Mouse (Mus musculus): ENCODE data around the gene Gnl3l.

Gene Gnl3l

DNA sequence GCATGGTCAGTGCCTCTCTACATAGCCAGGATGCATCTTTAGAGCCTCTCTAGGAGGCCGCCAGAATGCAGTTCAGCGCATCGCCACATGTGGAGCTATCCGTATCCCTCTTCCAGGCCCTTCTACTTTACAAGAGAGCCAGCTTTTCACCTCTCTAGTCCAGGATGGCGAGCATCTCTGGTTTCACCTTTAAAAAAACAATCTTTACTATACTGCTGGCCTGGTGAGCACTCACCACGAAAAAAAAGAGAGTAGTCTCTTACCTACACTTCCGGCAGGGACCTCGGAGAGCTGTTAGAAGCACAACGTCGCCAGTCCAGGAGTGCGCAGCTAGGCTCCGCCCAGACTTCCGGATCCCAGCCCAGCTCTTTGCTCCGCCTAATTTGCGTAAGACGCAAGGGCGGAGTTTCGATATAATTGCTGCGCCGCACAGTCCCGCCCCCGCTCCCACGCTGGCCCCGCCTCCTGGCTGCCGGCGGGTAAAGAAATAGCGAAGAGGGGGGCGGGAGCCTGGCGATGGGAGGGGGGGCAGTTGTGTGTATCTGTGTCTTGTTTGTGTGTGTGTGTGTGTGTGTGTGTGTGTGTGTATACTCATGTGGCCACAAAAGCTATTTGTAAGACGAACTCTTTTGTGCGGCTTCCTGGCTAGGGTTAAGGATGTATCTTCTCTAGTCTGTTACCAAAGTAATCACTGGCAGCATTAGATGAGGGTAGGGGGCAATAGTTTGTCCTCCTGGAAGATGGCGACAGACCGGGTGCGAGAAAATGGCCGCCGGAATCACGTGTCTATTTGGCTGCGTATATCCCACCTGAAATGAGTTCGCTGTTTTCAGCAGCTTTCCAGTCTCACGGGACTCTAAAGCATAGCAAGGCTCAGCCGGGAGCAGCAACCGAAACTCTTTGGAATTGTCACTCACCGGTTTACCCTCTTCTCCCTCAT is at the start of gene Gnl3l:
TSS of gene Gnl3l (minus strand) at position 385 of the 940 bp plus-strand sequence.
- peak; percentile 86 for DNase-seq (ENCODE audit: low spot score)

GRCm38 (mm10) chrX:151066071-151066666 is 49.0 kb upstream of the Gnl3l start:
- DNase-seq (ENCODE audit: low spot score), result no peak

DNA sequence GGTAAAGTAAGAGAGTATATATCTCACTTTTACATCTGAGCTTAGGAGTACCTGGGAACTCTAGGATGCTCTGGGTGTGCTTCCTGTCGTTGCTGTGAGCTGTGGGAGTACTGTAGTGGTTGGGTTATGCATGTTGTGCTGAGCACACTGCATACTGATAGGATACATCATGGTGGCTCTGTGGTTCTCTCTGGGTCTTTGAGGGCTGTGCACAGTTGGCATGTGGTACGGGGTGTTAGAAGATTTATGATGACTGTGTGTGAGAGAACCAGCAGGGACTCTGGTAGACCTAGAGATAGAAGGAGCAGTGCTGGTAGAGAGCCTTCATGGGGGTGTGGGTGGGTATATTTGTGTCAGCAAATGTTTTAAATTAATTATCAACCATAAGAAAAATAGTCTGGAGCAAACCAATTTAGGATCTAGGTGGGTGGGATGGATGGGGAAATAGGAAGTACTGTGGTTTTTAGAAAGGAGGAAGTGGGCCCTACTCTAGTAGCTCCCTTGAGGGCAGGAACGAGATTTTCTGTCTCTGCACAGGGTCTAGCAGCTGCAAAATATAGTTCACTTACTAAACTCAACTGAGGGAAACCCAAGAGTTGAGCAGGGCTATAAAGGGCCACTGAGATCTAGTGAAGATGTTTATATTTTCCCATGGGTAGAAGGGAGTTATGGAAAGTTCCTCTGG is 44.6 kb upstream of the Gnl3l start:
- DNase-seq (ENCODE audit: low spot score), result no peak

DNA sequence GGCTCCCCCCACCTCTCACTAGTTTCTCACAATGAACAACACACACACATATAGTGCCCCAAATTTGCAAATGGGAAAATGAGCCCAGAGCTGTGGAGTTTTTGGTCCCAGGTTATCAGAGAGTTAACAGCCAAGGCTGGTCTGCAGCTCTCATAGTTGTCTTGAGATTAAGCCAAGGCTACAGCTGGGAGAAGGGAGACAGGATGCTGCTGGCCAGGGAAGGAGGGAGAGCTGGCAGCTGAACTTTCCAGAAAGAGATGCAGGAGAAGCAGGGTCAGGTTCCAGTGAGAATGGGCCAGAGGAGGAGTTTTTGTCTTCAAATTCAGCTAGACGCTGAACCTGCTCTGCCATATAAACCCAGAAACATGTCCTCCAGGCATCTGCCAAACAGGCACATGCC is 42.2 kb upstream of the Gnl3l start:
- DNase-seq (ENCODE audit: low spot score), result no peak

DNA sequence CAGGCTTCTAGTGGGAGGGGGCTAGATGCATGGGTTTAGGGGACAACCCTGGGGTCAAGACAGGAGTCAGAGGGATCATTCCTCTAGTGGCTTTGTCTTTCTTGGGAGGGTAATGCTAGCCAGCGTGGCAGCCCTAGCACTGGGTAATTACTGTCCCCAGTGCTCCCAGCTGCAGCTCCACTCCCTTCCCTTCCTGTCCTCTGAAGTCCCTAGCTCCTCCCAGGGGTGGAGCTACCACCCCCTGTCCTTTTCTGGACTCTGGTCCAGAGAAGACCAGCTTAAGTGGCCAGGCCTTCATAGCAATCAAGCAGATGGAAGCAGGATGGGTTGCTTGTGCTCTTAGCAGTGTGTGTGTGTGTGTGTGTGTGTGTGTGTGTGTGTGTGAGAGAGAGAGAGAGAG is 38.4 kb upstream of the Gnl3l start:
- DNase-seq (ENCODE audit: low spot score), result no peak

DNA sequence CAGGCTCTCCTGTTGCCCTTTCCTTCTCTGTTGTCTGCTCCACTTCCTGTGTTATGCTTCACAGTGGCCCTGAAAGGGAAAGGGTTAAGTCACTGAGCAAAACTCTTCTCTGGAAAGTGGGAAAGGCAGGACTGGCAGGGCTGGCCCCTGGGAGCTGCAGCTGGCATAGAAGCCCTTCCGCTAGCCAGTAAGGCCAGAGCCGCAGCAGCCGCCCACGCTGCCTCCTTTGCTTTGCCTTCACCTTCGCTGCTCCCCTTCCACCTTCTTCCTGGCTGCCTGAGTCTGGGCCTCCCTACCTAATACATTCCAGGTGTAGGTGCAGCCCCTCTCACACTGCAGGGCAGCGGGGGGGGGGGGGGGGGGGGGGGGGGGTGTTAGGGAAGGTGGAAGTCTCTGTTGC is 37.4 kb upstream of the Gnl3l start:
- no peak for DNase-seq (ENCODE audit: low spot score)

DNA sequence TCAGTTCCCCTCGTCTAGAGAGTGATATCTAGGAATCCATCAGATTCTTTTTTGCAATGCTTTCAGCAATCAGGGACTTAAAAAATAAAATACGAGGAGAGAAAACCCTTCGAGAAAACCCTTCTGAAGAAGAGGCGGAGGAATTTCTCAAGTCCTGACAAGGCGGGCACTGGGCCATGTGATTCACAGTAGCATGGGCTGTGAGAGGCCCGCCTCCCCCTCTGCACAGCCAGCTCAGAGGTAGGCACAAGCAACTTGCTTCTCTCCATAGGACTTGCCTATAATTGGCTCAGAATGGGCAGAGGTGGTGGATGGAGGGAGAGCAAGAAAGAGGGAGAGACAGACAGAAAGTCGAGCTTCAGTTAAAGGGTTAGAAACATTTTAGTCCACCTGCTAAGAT is 33.2 kb upstream of the Gnl3l start:
- DNase-seq (ENCODE audit: low spot score), result peak; percentile 16

DNA sequence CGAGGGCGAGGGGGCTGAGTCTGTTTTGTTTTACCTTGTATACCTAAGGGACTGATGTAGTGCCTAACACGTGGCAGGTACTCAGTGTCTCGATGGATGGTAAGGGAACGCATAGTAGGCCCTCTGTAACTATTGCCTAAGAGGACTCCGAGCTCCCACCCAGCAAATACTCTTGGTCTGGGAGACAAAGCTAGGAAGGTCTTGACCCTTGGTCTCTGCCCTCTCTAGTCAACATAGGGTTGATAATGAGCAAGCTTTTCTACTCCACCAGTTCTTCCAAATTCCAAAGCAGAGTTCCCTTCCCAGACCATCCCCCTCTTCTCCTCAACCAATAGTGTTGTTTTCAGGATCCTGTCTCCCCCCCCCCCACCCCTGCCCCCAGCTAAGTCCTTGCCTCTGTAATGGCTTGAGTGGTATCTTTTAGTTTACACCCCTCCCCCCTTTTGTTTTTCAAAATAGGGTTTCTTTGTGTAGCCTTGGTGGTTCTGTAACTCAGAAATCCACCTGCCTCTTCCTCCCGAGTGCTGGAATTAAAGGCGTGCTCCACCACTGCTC is 32.6 kb upstream of the Gnl3l start:
- peak; percentile 70 for DNase-seq (ENCODE audit: low spot score)

GRCm38 (mm10) chrX:151047431-151048058 is 30.4 kb upstream of the Gnl3l start:
- peak; percentile 32 for DNase-seq (ENCODE audit: low spot score)

GRCm38 (mm10) chrX:151046777-151047430 is 29.8 kb upstream of the Gnl3l start:
- peak; percentile 85 for DNase-seq (ENCODE audit: low spot score)

DNA sequence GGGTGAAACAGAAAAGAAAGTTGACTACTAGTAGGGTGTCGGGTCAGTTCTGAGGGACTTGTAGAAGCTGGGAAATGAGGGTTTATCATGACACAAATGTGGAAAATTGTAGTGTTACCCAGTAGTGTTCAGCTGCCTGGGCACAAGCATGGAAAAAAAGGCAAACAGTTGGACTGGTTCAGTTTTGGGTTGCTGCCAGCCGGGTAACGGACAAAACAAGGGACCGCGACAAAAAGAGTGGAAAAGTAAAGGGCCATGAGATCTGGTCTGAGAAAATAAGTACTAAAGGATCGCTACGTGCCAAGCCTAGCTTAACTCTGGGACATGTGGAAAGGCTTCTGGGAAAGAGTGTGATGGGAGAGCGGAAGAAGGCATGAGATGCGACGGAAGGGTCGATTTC is 29.2 kb upstream of the Gnl3l start:
- DNase-seq (ENCODE audit: low spot score), result no peak

GRCm38 (mm10) chrX:151045850-151046249 is 28.7 kb upstream of the Gnl3l start, which contains the start of gene Fgd1:
Fgd1 (plus strand) TSS chrX:151046150.
- DNase-seq (ENCODE audit: low spot score), result no peak

GRCm38 (mm10) chrX:151041223-151041622 is 24.1 kb upstream of the Gnl3l start:
- DNase-seq (ENCODE audit: low spot score), result no peak

- no peak for DNase-seq (ENCODE audit: low spot score)
Measured at GRCm38 (mm10) chrX:151031400-151031799, 14.3 kb upstream of the Gnl3l start.

- no peak for DNase-seq (ENCODE audit: low spot score)
Measured at GRCm38 (mm10) chrX:151018798-151019197, 1.7 kb upstream of the Gnl3l start.

DNA sequence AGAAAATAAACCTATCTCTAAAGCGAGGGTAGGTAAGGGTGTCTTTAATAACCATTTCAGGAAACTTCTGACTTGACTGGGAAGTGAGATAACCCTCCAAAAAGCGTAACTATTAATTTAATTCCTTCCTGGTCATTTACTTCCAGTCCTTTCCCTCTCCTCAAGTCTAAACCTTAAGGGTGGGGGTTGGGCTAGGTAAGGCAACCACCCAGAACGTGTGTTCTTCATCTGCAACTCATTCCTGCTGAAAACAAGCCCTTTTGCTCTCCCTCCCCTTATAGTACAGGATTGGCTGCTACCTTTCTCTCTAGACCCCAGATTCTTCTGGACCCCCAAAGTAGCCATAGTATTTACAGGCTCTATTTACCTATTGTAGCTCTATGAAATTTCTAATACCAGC is 775 bp upstream of the Gnl3l start:
- DNase-seq (ENCODE audit: low spot score), result peak; percentile 7

- DNase-seq (ENCODE audit: low spot score), result no peak
Measured at GRCm38 (mm10) chrX:150996775-150997174, 20.3 kb downstream of the Gnl3l start.

DNA sequence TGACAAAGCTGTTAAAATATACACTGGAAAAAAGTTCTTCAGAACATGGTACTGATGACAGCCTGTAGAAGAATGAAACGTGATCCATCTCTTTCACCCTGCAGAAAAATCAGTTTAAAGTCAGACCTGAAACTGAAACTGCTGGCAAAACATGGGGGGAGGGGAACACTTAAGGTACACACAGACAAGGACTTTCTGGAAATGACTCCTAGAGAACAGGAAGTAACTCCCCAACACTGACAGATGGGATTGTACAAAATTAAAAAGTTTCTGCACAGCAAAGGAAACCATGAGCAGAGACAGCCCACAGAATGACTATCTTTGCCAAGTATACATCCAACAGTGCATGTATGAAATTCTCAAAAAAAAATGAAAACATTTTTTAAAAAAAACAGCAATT is 35.5 kb downstream of the Gnl3l start:
- no peak for DNase-seq (ENCODE audit: low spot score)

- no peak for DNase-seq (ENCODE audit: low spot score)
Measured at GRCm38 (mm10) chrX:150975424-150975823, 41.7 kb downstream of the Gnl3l start.

GRCm38 (mm10) chrX:150963027-150963426 is 54.1 kb downstream of the Gnl3l start:
- DNase-seq (ENCODE audit: low spot score), result no peak

- no peak for DNase-seq (ENCODE audit: low spot score)
Measured at GRCm38 (mm10) chrX:150960702-150961101, 56.4 kb downstream of the Gnl3l start.

Measured in yolk sac, embryonic 10.5 days (tissue).